Mouse (Mus musculus) induced T-regulatory cell, adult 2 months (primary cell): ENCODE results near the gene Bckdha.

Source experiments
- DNase-seq: peaks from one replicate; pipeline ENCODE4 v3.0.0-alpha.2; 2012; ENCODE audit warnings: low read depth

Gene Bckdha

DNA sequence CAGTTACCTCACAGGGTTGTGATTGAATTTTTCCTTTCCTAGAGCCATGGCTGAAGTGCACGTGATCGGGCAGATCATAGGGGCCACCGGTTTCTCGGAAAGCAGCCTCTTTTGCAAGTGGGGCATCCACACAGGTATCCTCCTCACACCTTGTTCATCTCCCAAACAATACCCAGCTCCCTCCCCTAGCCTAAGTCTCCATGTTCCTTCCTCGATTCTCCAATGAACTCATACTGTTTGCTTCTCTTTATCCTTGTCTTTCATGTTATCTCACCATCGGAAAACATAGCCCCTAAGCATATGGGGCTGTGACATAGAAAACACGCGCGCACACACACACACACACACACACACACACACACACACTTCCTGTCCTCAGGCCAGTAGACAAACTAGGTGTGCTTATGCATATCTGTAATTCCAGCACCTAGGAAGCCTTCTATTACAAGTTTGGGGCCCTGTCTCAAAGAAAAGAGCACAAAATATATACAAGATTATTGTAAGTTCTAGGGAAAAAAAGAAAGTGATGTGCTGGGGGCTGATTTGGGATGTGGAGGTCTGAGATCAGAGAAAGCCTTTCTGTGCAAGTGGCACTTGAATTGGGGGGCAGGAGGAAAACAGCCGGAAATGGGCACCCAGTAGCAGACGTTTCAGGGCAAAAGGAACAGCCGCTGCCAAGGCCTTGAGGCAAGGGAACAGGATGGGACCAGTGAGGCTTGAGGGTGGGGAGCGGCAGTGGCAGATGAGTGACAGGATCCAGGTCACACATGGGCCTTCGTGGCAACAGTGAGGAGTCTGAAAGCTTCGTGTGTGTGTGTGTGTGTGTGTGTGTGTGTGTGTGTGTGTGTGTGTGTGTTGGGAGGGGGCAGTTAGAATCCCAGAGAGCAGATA is 22.8 kb upstream of the Bckdha start:
- DNase-seq = peak; percentile 75

DNA sequence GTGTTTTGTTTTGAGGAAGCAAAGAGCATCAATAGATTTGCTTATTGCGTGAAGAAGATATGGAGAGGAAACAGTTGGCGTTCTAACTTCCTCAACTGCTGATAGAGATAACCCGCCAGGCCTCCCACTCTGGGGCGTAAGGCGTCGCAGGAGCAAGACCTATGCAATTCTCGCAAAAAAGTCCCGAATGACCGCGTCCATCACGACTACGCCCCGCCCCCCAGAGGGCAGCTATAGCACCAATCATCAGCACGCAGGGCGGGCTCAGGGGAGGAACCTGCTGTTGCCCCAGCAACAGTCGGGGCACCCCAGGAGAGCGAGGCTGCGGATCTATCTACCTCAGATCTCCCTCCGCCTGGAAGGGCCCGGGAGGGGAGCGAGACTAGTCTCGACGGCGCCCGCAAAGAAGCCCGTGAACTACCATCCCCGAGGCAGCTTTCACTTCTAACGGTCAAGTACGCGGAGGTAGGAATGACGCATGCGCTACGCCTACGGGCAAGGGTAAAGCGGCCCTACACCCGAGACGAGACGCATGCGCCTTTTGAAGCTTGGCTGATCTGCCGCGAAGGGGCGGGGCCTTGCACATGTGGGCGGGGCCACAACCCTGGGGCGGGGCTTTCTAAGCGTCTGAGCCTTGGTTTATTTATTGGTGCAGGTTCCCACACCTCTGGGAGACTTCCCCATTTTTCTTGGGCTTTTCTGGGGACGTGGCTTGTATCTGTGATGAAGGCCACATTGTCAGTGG is 21.9 kb upstream of the Bckdha start, which contains the start of gene B9d2:
Gene B9d2 (plus strand): TSS at position 267 of the 745 bp plus-strand sequence.
- DNase-seq = peak; percentile 99

DNA sequence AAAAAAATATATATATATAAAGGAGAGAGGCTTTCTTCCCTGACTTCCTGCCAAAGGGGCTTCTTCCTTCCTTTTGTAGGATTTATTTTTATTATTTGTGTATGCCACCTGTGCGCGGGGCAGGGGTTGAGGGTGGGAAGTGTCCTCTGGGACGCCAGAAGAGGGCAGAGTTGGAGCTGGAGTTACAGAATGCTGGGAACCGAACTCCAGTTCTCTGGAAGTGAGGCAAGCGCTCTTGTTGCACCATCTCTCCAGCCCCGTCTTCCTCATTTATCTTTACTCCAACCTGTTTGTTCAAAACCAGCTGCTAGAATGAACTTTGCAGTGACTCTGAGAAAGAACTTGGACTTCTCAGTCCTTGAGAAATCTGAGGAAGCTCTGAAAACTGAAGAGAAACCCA is 21.2 kb upstream of the Bckdha start:
- no peak for DNase-seq

DNA sequence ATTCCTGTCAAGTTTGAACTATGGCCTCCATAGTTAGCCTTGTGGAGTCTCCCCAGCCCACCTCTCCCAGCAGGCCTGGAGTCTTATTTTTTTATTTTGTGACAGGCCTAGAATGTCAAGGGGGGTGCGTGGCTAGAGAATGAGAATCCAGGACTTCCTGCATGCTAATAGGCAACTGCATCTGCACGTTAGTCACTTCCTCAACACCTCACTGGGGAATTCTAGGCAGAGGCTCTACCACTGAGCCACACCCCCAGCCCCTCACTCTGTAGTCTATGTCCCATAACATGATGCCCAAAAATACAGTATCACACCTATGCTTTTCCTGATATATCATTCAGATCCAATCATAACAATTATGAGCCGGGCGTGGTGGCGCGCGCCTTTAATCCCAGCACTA is 18.2 kb upstream of the Bckdha start:
- no peak for DNase-seq

DNA sequence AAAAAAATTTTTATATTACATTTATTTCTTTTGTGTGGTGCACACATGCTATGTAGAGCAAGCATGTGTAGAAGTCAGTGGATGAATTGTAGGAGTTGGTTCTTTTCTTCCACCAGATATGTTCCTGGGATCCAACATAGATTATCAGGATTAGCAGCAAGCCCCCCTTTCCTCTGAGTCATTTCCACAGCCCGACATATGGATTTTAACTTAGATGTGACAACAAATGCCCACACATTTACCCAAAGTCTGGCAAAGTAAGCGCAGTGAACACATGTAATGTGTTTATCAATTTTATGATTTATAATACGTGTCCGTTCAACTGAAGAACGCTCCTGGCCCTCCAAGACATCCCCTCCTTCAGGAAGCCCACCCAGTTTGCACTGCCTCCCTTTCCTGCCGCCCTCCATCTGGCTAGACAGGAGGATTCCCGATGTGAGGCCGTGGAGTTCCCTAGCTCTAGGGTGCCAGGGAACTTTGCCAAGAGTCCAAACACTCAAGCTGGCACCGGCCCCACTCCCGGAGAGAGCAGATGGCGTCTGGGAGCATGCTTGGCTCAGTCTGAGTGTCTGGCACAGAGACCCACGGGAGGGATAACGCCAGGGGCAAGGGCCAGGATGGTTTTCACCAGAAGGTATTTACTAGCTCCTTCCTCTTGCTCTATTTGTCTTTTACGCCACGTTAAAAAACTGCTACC is 17.5 kb upstream of the Bckdha start:
- no peak for DNase-seq

DNA sequence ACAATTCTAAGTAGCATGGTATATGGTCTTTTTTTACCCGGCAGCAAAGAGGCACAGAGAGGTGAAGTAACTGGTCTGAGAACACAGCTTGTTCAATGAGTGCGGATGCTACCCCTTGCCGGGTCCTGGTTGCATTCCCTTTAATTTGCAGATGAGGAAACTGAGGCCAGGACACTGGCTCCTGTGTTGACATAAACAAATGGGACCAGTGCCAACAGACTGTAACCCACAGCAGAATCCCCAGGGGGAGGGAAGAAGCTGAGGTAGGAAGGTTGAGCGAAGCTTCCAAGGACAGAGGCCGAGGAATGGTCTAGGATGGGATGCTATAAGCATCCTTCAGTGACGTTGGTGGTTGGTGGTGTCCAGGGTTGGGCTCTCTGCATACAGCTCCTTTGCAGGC is 16.6 kb upstream of the Bckdha start:
- DNase-seq = peak; percentile 21

DNA sequence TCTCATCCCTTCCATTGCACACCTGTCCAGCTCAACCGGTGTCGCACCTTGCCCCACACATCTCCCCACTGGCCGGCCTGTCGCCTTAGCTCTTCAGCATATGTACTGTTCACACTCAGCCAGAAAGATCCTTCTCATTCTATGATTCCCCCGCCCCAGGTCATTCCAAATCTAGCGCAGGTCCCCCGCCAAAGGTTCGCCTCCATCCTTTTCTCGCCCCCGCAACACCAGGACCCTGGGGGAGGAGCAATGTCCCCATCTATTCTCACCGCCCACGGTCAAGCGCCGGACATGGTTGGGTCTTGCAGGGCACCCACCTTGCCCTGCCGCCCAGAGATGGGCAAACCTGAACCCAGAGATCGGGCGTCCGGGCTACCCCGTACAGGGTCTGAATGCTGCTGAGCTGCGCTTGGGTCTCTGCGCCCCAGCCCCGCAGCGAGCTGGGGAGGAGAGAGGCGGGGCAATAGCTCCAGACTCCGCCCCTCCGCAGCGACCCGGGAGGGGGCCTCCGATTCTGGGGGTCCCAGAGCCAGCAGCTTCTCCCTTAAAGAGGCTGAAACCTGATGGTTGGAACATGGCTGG is 16.0 kb upstream of the Bckdha start, which contains the start of gene Tmem91:
Gene Tmem91 (minus strand): TSS at position 448 of the 582 bp plus-strand sequence.
- DNase-seq = peak; percentile 44

DNA sequence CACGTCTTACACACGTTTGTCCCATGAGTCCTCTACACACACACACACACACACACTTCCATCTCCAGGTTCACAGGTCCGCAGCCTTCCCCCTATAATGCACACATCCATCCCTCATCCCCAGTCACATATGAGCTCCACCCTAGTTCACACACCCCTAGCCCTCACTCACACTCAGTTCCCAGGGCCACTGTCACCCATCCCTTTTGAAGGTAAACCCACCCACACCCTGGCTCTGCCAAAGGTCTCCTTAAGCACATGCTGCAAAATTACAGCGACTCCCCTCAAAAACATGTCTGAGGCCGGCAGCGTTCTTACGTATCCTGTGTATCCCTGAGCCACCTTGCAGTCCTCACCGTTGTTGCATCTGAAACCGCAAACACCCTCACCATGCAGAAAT is 15.5 kb upstream of the Bckdha start:
- DNase-seq = peak; percentile 48

DNA sequence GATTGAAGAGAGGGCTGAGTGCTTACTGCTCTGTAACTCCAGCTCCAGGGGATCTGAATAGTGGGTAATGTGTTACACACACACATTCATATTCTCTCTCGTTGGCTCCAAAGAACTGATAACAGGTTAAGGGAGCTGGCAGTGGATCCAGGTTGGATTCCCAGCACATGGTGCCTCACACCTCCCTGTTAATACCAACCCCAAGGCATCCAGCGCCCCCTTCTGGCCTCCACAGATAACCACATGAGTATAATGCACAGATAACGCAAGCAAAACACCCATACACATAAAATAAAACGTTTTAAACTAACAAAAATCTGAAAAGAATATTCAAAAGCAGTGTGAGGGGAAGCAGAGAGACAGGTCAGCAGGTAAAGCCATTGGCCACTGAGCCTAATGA is 13.7 kb upstream of the Bckdha start:
- peak; percentile 49 for DNase-seq

DNA sequence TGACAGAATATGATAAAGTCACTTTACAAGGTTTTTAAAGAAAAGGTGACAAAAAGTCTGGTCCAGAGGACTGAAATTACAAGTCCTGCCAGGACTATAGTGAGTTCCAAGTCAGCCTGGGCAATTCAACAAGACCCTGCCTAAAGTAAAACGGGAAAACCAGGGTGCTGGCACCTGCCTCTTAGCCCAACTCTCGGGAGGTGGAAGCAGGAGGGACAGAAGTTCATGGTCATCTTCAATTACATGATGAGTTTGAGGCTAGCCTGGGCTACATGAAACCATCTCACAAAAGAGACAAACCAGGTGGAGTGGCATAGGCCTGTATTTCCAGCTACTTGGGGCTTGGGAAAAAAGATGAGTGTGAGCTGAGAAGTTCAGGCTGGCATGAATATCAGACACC is 12.9 kb upstream of the Bckdha start:
- no peak for DNase-seq

DNA sequence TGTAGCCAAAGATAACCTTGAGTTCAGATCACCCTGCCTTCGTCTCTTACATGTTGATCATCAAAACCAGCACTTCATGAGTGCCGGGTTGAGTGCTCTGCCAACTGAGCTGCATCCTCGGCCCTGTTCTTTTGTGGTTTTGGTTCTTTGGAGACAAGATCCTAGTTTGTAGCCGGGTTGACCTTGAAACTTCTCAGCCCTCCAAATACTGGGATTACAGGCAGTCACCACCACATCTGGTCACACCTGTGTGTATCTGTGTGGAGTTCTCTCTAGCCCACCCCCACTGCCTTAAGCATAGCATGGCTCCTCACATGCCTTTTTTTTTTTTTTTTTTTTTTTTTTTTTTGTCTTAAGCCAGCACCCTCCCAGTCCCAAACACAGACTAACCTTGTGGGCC is 11.3 kb upstream of the Bckdha start:
- DNase-seq = no peak

DNA sequence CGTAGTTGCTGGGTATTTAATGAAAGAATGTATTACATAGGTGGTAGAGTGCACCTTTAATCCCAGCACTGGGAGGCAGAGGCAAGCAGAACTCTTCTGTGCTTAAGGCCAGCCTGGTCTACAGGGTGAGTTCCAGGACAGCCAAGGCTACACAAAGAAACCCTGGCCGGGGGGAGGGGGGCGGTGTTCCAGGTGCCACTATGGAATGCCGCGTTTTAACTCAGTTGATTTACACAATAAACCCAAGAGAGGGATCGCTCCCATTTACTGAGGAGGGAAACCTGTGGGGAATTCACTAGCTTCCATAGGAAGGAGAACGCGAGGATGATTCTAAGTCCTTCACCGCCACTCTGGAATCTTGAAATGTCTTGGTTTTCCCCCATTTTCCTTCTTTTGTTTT is 10.8 kb upstream of the Bckdha start:
- DNase-seq = no peak

DNA sequence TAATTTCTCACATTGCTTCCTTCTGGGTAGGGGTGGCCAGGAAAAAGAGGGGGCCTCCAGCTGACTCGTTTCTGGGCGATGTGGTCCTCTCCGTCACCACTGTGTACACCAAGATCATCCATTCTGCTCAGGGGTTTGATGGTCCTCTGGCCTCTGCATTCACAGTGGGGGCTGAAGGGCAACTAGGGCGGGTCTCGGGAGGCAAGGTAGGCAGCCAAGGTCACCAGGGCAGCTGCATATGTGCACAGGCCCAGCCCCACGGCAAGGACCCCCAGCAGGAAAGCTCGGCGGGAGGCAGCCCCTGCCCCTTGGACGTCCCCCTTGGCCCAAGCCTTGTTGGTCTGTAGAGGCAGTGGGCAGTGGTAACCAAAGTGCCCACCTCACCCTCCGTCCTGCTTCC is 10.4 kb upstream of the Bckdha start:
- no peak for DNase-seq

DNA sequence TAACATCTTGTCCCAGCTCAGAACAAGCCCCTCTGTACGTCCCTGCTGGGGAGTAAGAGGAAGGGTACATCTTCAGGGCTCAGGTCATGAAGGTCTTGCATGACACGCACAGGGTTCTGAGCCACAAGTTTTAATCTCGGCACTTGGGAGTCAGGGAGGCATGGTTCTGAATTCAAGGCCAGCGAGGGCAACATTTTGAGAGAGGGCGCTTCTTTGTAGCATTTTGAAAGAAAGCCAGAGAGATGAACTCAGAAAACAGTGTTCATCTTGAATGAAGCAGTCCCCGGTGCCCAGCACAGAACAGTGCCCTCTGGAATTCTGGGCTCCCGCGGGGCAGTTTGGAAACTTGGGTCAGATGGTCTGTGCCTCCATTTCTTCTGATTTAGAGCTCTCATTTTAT is 7.6 kb upstream of the Bckdha start:
- DNase-seq = no peak

DNA sequence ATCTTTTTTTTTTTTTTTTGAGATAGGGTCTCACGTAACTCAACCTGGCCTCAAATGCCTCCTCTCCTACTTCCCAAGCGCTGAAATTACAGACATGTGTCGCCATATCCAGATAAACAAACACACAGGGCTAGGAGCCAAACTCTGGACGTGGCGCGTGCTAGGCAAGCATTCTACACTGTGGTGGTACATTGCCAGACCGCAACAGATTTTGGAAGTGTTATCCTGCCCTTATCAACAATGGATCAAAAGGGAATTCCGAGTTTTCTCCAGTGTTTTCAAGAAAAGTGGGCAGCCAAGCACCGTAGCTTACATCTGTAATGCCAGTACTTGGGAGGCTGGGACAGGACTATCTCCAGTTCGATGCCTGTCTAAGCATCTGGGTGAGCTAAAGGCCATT is 996 bp downstream of the Bckdha start:
- DNase-seq = no peak

DNA sequence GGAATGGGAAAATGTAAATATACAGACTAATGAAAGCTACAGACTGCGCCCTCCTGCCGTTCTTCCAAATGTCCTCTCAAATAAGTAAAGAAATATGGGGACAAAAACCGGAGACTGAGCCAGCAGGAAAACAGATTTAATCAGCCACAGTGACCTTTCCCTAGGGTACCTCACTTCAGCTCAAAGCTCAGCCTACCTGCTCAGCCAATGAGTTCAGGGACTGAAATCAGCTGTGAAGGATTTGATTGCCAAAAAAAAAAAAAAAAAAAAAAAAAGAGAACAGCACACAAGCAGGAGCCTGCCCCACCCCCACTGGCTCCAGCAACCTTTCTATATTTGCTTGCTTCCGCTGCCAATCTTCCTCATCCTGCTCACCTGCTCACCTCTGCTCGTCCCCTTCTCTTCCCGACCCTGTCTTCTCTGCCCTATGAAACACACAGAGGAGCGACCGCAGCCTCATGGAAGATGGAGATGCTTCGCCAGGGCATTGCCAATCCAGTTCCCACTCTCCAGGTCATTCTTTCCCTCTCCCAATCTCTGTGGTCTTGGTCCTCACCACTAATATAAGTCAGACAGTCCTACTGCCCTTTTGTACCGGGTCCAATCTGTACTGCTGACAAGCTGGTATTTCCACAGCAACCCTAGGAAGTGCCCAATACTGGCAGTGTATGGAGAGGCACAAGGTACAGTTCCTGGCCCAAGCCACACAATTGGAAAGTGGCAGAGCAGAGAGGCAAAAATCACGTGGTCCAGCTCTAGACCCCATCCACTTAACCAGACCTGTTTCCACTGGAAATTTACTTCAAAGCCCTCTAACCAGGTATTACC is 3.0 kb downstream of the Bckdha start:
- no peak for DNase-seq

DNA sequence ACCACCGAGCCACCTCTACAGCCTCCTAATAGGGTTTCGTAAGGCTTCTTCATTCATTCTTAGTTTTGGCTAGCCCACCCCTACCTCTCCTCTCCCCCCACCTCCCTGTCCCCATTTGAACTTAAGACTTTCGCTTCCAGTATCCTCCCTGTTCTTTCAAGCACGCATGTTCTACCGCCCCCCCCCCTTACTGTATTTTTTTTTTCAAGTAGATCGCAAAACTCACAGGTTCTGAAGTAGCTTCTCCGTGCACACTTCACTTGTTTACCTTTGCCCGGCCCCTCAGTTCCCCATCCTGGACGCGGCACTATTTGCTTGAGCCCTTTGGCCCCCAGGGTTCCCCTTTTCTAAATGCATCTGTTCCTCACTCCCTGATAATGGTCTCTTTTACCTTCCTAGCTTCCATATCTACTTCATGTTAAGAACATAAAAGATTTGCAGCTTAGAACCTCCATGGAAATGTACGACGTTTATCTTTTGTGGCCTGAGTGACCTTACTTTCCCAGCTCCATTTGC is 6.5 kb downstream of the Bckdha start:
- no peak for DNase-seq

DNA sequence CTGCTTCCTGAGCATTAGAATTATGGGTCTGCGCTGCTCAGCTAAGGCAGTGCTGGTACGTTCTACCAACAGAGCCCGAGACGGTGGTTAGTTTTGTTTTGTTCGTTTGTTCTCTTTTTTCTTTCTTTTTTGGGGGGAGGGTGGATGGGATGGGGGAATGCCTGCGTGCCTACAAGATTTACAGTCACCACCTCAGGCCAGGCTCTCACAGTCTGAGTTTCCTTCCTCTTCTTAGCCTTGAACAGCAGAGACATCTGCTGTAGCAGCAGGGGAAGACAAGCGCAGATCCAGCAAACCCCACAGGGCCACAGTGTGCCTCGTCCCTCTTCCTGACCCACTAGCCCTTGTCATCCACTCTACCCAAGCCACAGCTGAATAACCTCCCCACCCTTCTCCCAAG is 7.5 kb downstream of the Bckdha start:
- DNase-seq = peak; percentile 34

DNA sequence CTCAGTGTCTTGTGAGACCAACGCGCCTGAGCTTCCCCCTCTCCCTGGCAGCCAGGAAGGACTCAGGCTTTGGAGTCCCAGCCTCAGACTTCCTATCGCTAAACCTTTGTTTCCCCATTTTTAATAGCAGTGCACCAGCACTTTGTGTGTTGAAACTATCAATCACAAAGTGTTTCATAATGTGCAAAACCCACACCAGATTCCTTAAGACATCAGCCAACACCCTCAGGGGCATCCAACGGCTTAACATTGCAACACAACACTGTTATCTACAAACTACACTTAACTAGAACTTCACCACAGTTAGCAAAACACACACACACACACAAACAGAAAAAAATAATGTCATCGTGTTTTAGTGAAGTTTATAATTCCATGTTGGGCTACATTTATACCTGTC is 8.9 kb downstream of the Bckdha start:
- no peak for DNase-seq

DNA sequence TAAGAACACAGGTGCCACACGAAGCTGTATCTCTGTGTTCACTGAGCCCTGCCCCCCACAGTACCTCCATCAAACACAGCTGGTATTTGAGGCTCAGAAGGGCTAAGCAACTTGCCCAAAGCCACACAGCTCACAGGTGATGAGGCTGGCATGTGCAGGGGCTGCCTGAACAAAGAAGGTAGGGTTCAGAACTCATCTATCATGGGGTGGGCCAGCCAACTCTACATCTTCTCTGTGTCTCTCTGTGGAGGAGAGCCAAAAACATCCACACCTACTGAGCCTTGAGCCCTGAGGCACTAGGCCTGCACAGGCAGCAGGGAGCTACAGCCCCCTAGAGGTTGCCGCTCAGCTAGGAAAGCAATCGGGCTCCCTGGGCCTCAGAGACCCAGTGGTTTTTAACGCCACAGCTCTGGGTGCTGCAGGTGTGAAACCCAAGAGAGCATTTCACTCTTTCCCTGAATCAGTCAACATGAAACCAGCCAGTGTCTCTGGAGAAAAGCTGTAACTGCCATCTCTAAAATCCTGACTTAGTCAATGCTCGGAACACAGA is 11.1 kb downstream of the Bckdha start:
- DNase-seq = peak; percentile 80

DNA sequence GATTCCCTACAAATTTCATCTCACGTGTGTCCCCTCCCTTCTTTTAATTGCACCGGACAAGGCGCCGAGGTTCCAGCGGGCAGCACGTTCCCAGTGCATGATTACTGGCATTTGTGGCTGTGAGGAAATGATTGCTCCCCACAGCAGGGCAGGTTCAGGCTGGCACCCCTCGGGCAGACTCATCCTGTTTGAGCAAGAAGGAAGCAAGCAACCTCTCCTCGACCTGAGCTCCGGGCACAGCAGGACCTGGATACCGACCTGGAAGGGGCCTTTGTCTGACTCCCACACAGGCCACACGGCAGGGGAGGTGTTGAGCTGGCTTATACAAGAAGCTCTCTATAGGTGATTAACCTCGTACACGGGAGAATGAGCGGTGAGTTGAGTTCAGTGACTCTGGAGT is 13.7 kb downstream of the Bckdha start:
- DNase-seq = no peak
